ENCODE assay signal across 13 mouse cellular contexts in the genomic region with DNA sequence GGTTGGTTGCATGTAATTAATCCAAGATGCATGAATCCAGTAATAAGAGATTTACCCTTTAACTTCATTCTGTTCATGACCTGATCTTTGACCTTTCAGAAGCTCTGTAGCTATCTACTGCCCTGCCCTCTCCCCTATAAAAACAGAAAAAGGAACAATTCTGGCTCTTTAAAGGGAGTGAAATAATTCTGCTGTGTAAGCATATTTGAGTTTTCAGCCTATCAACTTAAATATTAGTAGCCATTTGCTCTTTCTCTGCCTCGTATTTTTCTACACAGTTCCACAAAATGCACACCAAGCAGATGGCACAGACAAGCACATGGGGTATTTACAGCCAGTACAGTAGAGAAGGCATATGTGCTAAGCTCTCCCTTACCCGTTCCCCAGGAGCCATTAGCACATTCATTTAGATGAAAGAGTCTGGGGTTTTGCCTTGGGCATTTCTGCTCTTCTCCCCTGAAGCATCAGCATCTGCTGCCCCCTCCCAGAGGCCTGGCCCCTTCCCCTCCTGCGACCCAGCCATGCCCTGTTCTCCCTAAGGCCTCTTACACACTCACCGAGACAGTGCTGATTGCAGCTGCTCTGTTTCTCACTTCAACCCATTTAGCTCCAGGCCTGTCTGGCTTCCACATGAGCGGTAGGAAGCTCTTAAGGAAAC. TPM values are rescaled to one million over a fixed set of nuclear protein-coding genes. Genes with fewer than 3 reads are reported as not detected.
DNase-seq lines count a peak whose midpoint lies in the region; ATAC-seq and TF ChIP-seq lines count a peak whose summit lies in the region.
"Had no signal": no experiment of that assay in that cellular context is flagged by ENCODE, and none has a peak within 500 bp of the region (broad histone marks: within the 10 kb centered on the region; RNA-seq: fewer than 3 reads in every experiment).

No protein-coding gene starts in this region.

- peaks cover 36% of the 10 kb centered on the region for H3K4me1 ChIP-seq in cerebellum, adult 2 months (ENCODE audit: control insufficient read depth, insufficient read depth, low read length)
- H3K4me1 ChIP-seq in CH12.LX (ENCODE audit: control insufficient read depth in 1 of 2, insufficient read depth in 2 of 2), result peaks cover 3 to 25% of the 10 kb centered on the region in 2 experiments; a peak in 3 of 4 replicates
- peaks cover 49% of the 10 kb centered on the region for H3K4me1 ChIP-seq in forebrain, embryonic 13.5 days

- DNase-seq in cerebellum, adult 2 months, result no peak
- DNase-seq in cerebellum, adult 9-11 months, result no peak
- DNase-seq in CH12.LX (ENCODE audit: extremely low read depth), result no peak
- peak; percentile 34 to 54 for DNase-seq in layer of hippocampus, postnatal 36 days
- DNase-seq in adipocyte (ENCODE audit: low spot score), result no peak
- DNase-seq in kidney, adult 9 months, result no peak
- no peak for DNase-seq in gastrocnemius, postnatal 25 days
- DNase-seq: adrenal gland, postnatal 36 days; kidney, postnatal 36 days; lung, postnatal 4 days had no signal

- no peaks in the 10 kb centered on the region for H3K79me2 ChIP-seq in CH12.LX (replicated peaks; ENCODE audit: control insufficient read depth, extremely low read depth, insufficient read depth, poor library complexity, severe bottlenecking)

- TF ChIP-seq POLR2A in cerebellum, adult 2 months (IDR thresholded peaks at IDR 0.05; ENCODE audit: borderline replicate concordance, insufficient read depth, low read length), result no peak
- TF ChIP-seq POLR2A in CH12.LX (IDR thresholded peaks at IDR 0.05; ENCODE audit: low read depth, low read length), result no peak

- no peak for TF ChIP-seq RAD21 in CH12.LX (IDR thresholded peaks at IDR 0.05; ENCODE audit: low read depth, low read length)

- ATAC-seq in forebrain, embryonic 13.5 days, result peak; percentile 88
- ATAC-seq: Patski had no signal

- no peak overlapping the region for H3K4me3 ChIP-seq in cerebellum, adult 2 months (replicated peaks; ENCODE audit: insufficient read depth, low read depth, low read length)
- no peak overlapping the region for H3K4me3 ChIP-seq in CH12.LX (replicated peaks in 1 of 3; ENCODE audit: low read depth in 2 of 3, low read length in 2 of 3, poor library complexity in 1 of 3)
- H3K4me3 ChIP-seq in forebrain, embryonic 13.5 days, result no peak overlapping the region
- H3K4me3 ChIP-seq: limb, embryonic 15.5 days had no signal

- no peak overlapping the region for H3K9ac ChIP-seq in CH12.LX (ENCODE audit: insufficient read depth, low read depth)
- no peak overlapping the region for H3K9ac ChIP-seq in forebrain, embryonic 13.5 days
- H3K9ac ChIP-seq: limb, embryonic 15.5 days had no signal

- peak overlapping the region; percentile 45; the same call in 1 of the 2 replicates for H3K27ac ChIP-seq in cerebellum, adult 2 months (ENCODE audit: insufficient read depth, low read length)
- H3K27ac ChIP-seq in CH12.LX (ENCODE audit: insufficient read depth, low read depth), result no peak overlapping the region
- peak overlapping the region; percentile 63 for H3K27ac ChIP-seq in forebrain, embryonic 13.5 days
- H3K27ac ChIP-seq: limb, embryonic 15.5 days had no signal

- in situ Hi-C loops in CH12.LX (cut with MboI; ENCODE audit: low pct_ligation_motif_present, low pct_unique_long_range_greater_than_20kb, low sequenced_read_pairs), result no loop called here

- no peak for TF ChIP-seq CTCF in cerebellum, adult 2 months (IDR thresholded peaks at IDR 0.05; ENCODE audit: borderline replicate concordance, insufficient read depth, low read depth, low read length)
- no peak for TF ChIP-seq CTCF in CH12.LX (conservative IDR thresholded peaks at IDR 0.05 in 1 of 2, IDR thresholded peaks at IDR 0.05 in 1 of 2; ENCODE audit: low read depth in 2 of 2, low read length in 2 of 2)

- no peak for TF ChIP-seq EP300 in CH12.LX (IDR thresholded peaks at IDR 0.05; ENCODE audit: low read length)

- dilution Hi-C loops in CH12.LX (cut with MboI; ENCODE audit: extremely low pct_ligation_motif_present, extremely low pct_unique_long_range_greater_than_20kb, low sequenced_read_pairs), result no loop called here

- H3K9me3 ChIP-seq in CH12.LX (replicated peaks; ENCODE audit: low read length), result no peaks in the 10 kb centered on the region
- no peaks in the 10 kb centered on the region for H3K9me3 ChIP-seq in forebrain, embryonic 13.5 days (replicated peaks)
- H3K9me3 ChIP-seq: limb, embryonic 15.5 days had no signal

- no peak overlapping the region for H3K4me2 ChIP-seq in CH12.LX (ENCODE audit: insufficient read depth, low read depth, poor library complexity, severe bottlenecking)
- H3K4me2 ChIP-seq in forebrain, embryonic 13.5 days, result no peak overlapping the region
- H3K4me2 ChIP-seq: limb, embryonic 15.5 days had no signal

- H3K36me3 ChIP-seq in CH12.LX (replicated peaks in 1 of 2; ENCODE audit: control insufficient read depth in 1 of 2, insufficient read depth in 1 of 2, low read length in 1 of 2), result peaks cover 0 to 35% of the 10 kb centered on the region in 2 experiments
- H3K36me3 ChIP-seq in forebrain, embryonic 13.5 days (ENCODE audit: poor library complexity, severe bottlenecking), result peaks cover 15% of the 10 kb centered on the region
- H3K36me3 ChIP-seq: limb, embryonic 15.5 days had no signal

- 21% methylated on average over 5 of the region's 5 CpGs for WGBS in cerebellum, adult 2 months
- WGBS in forebrain, embryonic 13.5 days, result 54% methylated on average over 5 of the region's 5 CpGs

- no peaks in the 10 kb centered on the region for H3K27me3 ChIP-seq in cerebellum, adult 2 months (ENCODE audit: control insufficient read depth, insufficient read depth, low read length)
- H3K27me3 ChIP-seq in CH12.LX (replicated peaks), result no peaks in the 10 kb centered on the region
- H3K27me3 ChIP-seq in forebrain, embryonic 13.5 days, result no peaks in the 10 kb centered on the region
- H3K27me3 ChIP-seq: limb, embryonic 15.5 days; Patski had no signal

TF ChIP-seq in CH12.LX, 34 proteins besides CTCF, POLR2A, EP300 and RAD21:
- TF ChIP-seq MAFK (IDR thresholded peaks at IDR 0.05; ENCODE audit: insufficient replicate concordance, low read length) (peak; percentile 90), RCOR1 (conservative IDR thresholded peaks at IDR 0.05; ENCODE audit: low read depth, low read length) (no peak)

RNA-seq across cellular contexts. Expression of gene Fyn, which starts 58.3 kb away (rescaled TPM):
- 104 and 107 TPM in 2 replicates for polyA plus RNA-seq in cerebellum, adult 2 months (2012; rRNA removed)
- 9.5 and 14.9 TPM in 2 replicates for total RNA-seq in CH12.LX (2012; rRNA removed)
- total RNA-seq in CH12.LX (2014; rRNA removed), result 17.4 and 19.9 TPM in 2 replicates
- 42.4 and 43.9 TPM in 2 replicates for polyA plus RNA-seq in CH12.LX (2012; ENCODE audit: insufficient read length, low read depth)
- 58.8 and 61.4 TPM in 2 replicates for polyA plus RNA-seq in forebrain, embryonic 13.5 days (2015; fragmentation: Nextera tagmentation; extraction: Ambion mirVana)
- 100 to 1,000 TPM; 137 to 141 TPM for total RNA-seq in layer of hippocampus, postnatal 36 days (2021)
- 1 to 10 TPM; 7.1 to 9.8 TPM for total RNA-seq in gastrocnemius, postnatal 25 days (2021)

Comparison
In these comparisons a context has a peak if more than half of its experiments do, and no peak if none do; other contexts are left out.
1. DNase-seq: peak in layer of hippocampus, postnatal 36 days (2 of 2); none in cerebellum, adult 2 months (0 of 2), cerebellum, adult 9-11 months (single experiment), CH12.LX (single experiment), adipocyte (single experiment), kidney, adult 9 months (single experiment) and gastrocnemius, postnatal 25 days (single experiment).
2. RNA of gene Fyn, which starts 58.3 kb away (total RNA-seq): 137 to 141 TPM in layer of hippocampus, postnatal 36 days; 9.5 to 19.9 TPM in CH12.LX and 7.1 to 9.8 TPM in gastrocnemius, postnatal 25 days; every median in the first group is over 4 times any median in the second.